Mouse (Mus musculus) hindbrain, embryonic 16.5 days (tissue): ENCODE data around the gene Gm6763. TPM values are rescaled to one million over a fixed set of nuclear protein-coding genes. Genes with fewer than 3 reads are reported as not detected.

Experiments
- polyA plus RNA-seq: library from polyadenylated mRNA; unstranded; fragments of >200 nt; fragmentation: Nextera tagmentation; extraction: Ambion mirVana; gene quantifications from 2 replicates; pipeline ENCODE4 v1.2.1, GENCODE M21; 2015

The Gm6763 gene
- polyA plus RNA-seq, 1 experiment from 2014 or later: not detected

Other genes starting within 250 kb of the Gm6763 start
- gene Gm21293, start 8.5 kb upstream of the Gm6763 start, polyA plus RNA-seq: not detected in 2 replicates
- gene Gm8764, start 8.5 kb downstream of the Gm6763 start, polyA plus RNA-seq: not detected in 2 replicates
- not detected in 2 replicates for gene Gm21304, start 17.0 kb downstream of the Gm6763 start, polyA plus RNA-seq
- not detected in 2 replicates for gene Gm21312, start 25.5 kb downstream of the Gm6763 start, polyA plus RNA-seq
- gene Gm20765, start 34.0 kb downstream of the Gm6763 start, polyA plus RNA-seq: not detected in 2 replicates
- gene Gm4340, start 42.5 kb downstream of the Gm6763 start, polyA plus RNA-seq: not detected in 2 replicates